ENCODE assay signal across 8 mouse cellular contexts in genomic region chr1:171503592-171504291, GRCm38 (mm10). TPM values are rescaled to one million over a fixed set of nuclear protein-coding genes. Genes with fewer than 3 reads are reported as not detected.
DNase-seq lines count a peak whose midpoint lies in the region; ATAC-seq and TF ChIP-seq lines count a peak whose summit lies in the region.

No protein-coding gene starts in this region.

- peaks cover 8% of the 10 kb centered on the region for H3K9me3 ChIP-seq in CH12.LX (replicated peaks; ENCODE audit: low read length)
- H3K9me3 ChIP-seq in forebrain, embryonic 10.5 days: no peaks in the 10 kb centered on the region
- H3K9me3 ChIP-seq in lung, postnatal 0 days (ENCODE audit: low read length): no peaks in the 10 kb centered on the region

- H3K27me3 ChIP-seq in CH12.LX (replicated peaks): no peaks in the 10 kb centered on the region
- H3K27me3 ChIP-seq in forebrain, embryonic 10.5 days (ENCODE audit: poor library complexity, severe bottlenecking): no peaks in the 10 kb centered on the region
- no peaks in the 10 kb centered on the region for H3K27me3 ChIP-seq in lung, postnatal 0 days (replicated peaks; ENCODE audit: insufficient read depth, low read length)
- no peaks in the 10 kb centered on the region for H3K27me3 ChIP-seq in thymus, adult 2 months (ENCODE audit: control insufficient read depth, insufficient read depth, low read length)

- peaks cover 0 to 2% of the 10 kb centered on the region in 2 experiments for H3K36me3 ChIP-seq in CH12.LX (replicated peaks in 1 of 2; ENCODE audit: control insufficient read depth in 1 of 2, insufficient read depth in 1 of 2, low read length in 1 of 2)
- H3K36me3 ChIP-seq in forebrain, embryonic 10.5 days (replicated peaks): no peaks in the 10 kb centered on the region
- no peaks in the 10 kb centered on the region for H3K36me3 ChIP-seq in lung, postnatal 0 days (ENCODE audit: insufficient read depth, low read length)
- H3K36me3 ChIP-seq in thymus, adult 2 months (ENCODE audit: control insufficient read depth, insufficient read depth, low read length): no peaks in the 10 kb centered on the region

- no peak for TF ChIP-seq EP300 in CH12.LX (IDR thresholded peaks at IDR 0.05; ENCODE audit: low read length)
- TF ChIP-seq EP300 in lung, postnatal 0 days (IDR thresholded peaks at IDR 0.05): no peak

- dilution Hi-C loops in CH12.LX (cut with MboI; ENCODE audit: extremely low pct_ligation_motif_present, extremely low pct_unique_long_range_greater_than_20kb, low sequenced_read_pairs): no loop called here

- no peak; the same call in 1 of the 2 replicates for TF ChIP-seq POLR2A in CH12.LX (IDR thresholded peaks at IDR 0.05; ENCODE audit: low read depth, low read length)
- 0 out of 2 replicates have a peak, but pooled peaks have one; percentile 22 for TF ChIP-seq POLR2A in bone marrow macrophage, adult 2 months (IDR thresholded peaks at IDR 0.05; ENCODE audit: borderline replicate concordance, low read depth, low read length)
- TF ChIP-seq POLR2A in thymus, adult 2 months (IDR thresholded peaks at IDR 0.05; ENCODE audit: control insufficient read depth, extremely low read depth, insufficient read depth, low read length, poor library complexity): no peak

- TF ChIP-seq RAD21 in CH12.LX (IDR thresholded peaks at IDR 0.05; ENCODE audit: low read depth, low read length): no peak

- under 1% methylated on average over 53 of the region's 53 CpGs for WGBS in forebrain, embryonic 10.5 days
- WGBS in lung, postnatal 0 days: under 1% methylated on average over 53 of the region's 53 CpGs
- WGBS in thymus, adult 2 months: 3% methylated on average over 53 of the region's 53 CpGs

- peak; percentile 74 for DNase-seq in CH12.LX (ENCODE audit: extremely low read depth)
- DNase-seq in forebrain, embryonic 10.5 days (ENCODE audit: extremely low spot score, low spot score): peak; percentile 67
- DNase-seq in heart, postnatal 14 days: peak; percentile 58 to 68
- peak; percentile 67 to 68 for DNase-seq in layer of hippocampus, postnatal 10 days (ENCODE audit: low spot score in 2 of 2)
- peak; percentile 65 for DNase-seq in lung, postnatal 0 days (ENCODE audit: low spot score)
- DNase-seq in ovary, postnatal 10 days (ENCODE audit: low spot score): peak; percentile 71
- DNase-seq in thymus, adult 2 months: peak; percentile 69

- H3K4me3 ChIP-seq in CH12.LX (replicated peaks in 1 of 3; ENCODE audit: low read depth in 2 of 3, low read length in 2 of 3, poor library complexity in 1 of 3): peak overlapping the region; percentile 67 to 78 (median 72)
- peak overlapping the region; percentile 64 for H3K4me3 ChIP-seq in bone marrow macrophage, adult 2 months (ENCODE audit: insufficient read depth, low read length)
- peak overlapping the region; percentile 69 for H3K4me3 ChIP-seq in forebrain, embryonic 10.5 days
- H3K4me3 ChIP-seq in lung, postnatal 0 days (ENCODE audit: low read depth, low read length): peak overlapping the region; percentile 57
- peak overlapping the region; percentile 65 for H3K4me3 ChIP-seq in thymus, adult 2 months (ENCODE audit: control insufficient read depth, insufficient read depth, low read length)

- ATAC-seq in lung, postnatal 0 days: peak; percentile 65

- peak overlapping the region; percentile 59 for H3K9ac ChIP-seq in CH12.LX (ENCODE audit: insufficient read depth, low read depth)
- H3K9ac ChIP-seq in lung, postnatal 0 days (replicated peaks; ENCODE audit: low read depth): peak overlapping the region; percentile 86

- TF ChIP-seq CTCF in CH12.LX (conservative IDR thresholded peaks at IDR 0.05 in 1 of 2, IDR thresholded peaks at IDR 0.05 in 1 of 2; ENCODE audit: low read depth in 2 of 2, low read length in 2 of 2): no peak
- no peak for TF ChIP-seq CTCF in bone marrow macrophage, adult 2 months (IDR thresholded peaks at IDR 0.05; ENCODE audit: low read depth, low read length)
- TF ChIP-seq CTCF in lung, postnatal 0 days (IDR thresholded peaks at IDR 0.05): no peak; the same call in 1 of the 2 replicates
- TF ChIP-seq CTCF in thymus, adult 2 months (IDR thresholded peaks at IDR 0.05; ENCODE audit: borderline replicate concordance, control insufficient read depth, extremely low read depth, insufficient read depth, low read length, poor library complexity): no peak; the same call in 1 of the 2 replicates

- peaks cover 0 to 28% of the 10 kb centered on the region in 2 experiments; a peak in 2 of 4 replicates for H3K4me1 ChIP-seq in CH12.LX (ENCODE audit: control insufficient read depth in 1 of 2, insufficient read depth in 2 of 2)
- peaks cover 17% of the 10 kb centered on the region for H3K4me1 ChIP-seq in bone marrow macrophage, adult 2 months (ENCODE audit: control insufficient read depth, insufficient read depth, low read length)
- H3K4me1 ChIP-seq in forebrain, embryonic 10.5 days: peaks cover 20% of the 10 kb centered on the region
- H3K4me1 ChIP-seq in lung, postnatal 0 days (ENCODE audit: insufficient read depth, low read depth, low read length): no peaks in the 10 kb centered on the region
- H3K4me1 ChIP-seq in thymus, adult 2 months (replicated peaks; ENCODE audit: control insufficient read depth, insufficient read depth, low read length): peaks cover 3% of the 10 kb centered on the region; the same call in 1 of the 2 replicates

- peak overlapping the region; percentile 11 for H3K4me2 ChIP-seq in CH12.LX (ENCODE audit: insufficient read depth, low read depth, poor library complexity, severe bottlenecking)
- peak overlapping the region; percentile 81 for H3K4me2 ChIP-seq in lung, postnatal 0 days (replicated peaks; ENCODE audit: low read depth, low read length)

- 0 out of 2 replicates have a peak, but pooled peaks cover 3% of the 10 kb centered on the region for H3K79me2 ChIP-seq in CH12.LX (replicated peaks; ENCODE audit: control insufficient read depth, extremely low read depth, insufficient read depth, poor library complexity, severe bottlenecking)

- in situ Hi-C loops in CH12.LX (cut with MboI; ENCODE audit: low pct_ligation_motif_present, low pct_unique_long_range_greater_than_20kb, low sequenced_read_pairs): loop anchor here (5.0 kb wide), 1 partner anchor 64 kb away; no protein-coding TSS in a partner anchor

- peak overlapping the region; percentile 82 for H3K27ac ChIP-seq in CH12.LX (ENCODE audit: insufficient read depth, low read depth)
- H3K27ac ChIP-seq in bone marrow macrophage, adult 2 months (ENCODE audit: insufficient read depth, low read depth, low read length): peak overlapping the region; percentile 93
- H3K27ac ChIP-seq in forebrain, embryonic 10.5 days: peak overlapping the region; percentile 93
- H3K27ac ChIP-seq in lung, postnatal 0 days (ENCODE audit: low read length): peak overlapping the region; percentile 94
- peak overlapping the region; percentile 84 for H3K27ac ChIP-seq in thymus, adult 2 months (ENCODE audit: control insufficient read depth, insufficient read depth, low read length)

- intact Hi-C loops in heart, postnatal 14 days (cut with DNase I): loop anchor here (1.0 to 10.0 kb wide), 3 partner anchors 64 to 399 kb away; no protein-coding TSS in a partner anchor

TF ChIP-seq in CH12.LX, 34 proteins besides CTCF, POLR2A, EP300 and RAD21 (continues in another document):
- TF ChIP-seq ZNF384 (IDR thresholded peaks at IDR 0.05; ENCODE audit: low read depth, low read length) (peak; percentile 32; the same call in 1 of the 2 replicates), ZC3H11A (IDR thresholded peaks at IDR 0.05; ENCODE audit: low read depth, low read length) (no peak), TCF12 (IDR thresholded peaks at IDR 0.05; ENCODE audit: low read depth, low read length) (0 out of 2 replicates have a peak, but pooled peaks have one; percentile 12), SIN3A (IDR thresholded peaks at IDR 0.05; ENCODE audit: low read length) (peak; percentile 70), BHLHE40 (IDR thresholded peaks at IDR 0.05; ENCODE audit: low read depth, low read length) (peak; percentile 48; the same call in 1 of the 2 replicates), NELFE (IDR thresholded peaks at IDR 0.05; ENCODE audit: low read depth, low read length) (peak; percentile 63), CHD2 (IDR thresholded peaks at IDR 0.05; ENCODE audit: low read length) (peak; percentile 50; the same call in 1 of the 2 replicates), MEF2A (IDR thresholded peaks at IDR 0.05; ENCODE audit: borderline replicate concordance, low read depth, low read length) (0 out of 2 replicates have a peak, but pooled peaks have one; percentile 15)

RNA-seq across cellular contexts. Expression of gene Alyref2, which starts 0.5 kb away (rescaled TPM):
- 5.4 and 5.9 TPM in 2 replicates for total RNA-seq in CH12.LX (2012; rRNA removed)
- total RNA-seq in CH12.LX (2014; rRNA removed): 4.2 and 4.6 TPM in 2 replicates
- 4.9 and 5.3 TPM in 2 replicates for polyA plus RNA-seq in CH12.LX (2012; ENCODE audit: insufficient read length, low read depth)
- polyA plus RNA-seq in bone marrow macrophage, adult 2 months (2012; ENCODE audit: insufficient read depth, insufficient read length, missing spikeins): 6.2 and 11.1 TPM in 2 replicates
- 8.0 and 8.5 TPM in 2 replicates for polyA plus RNA-seq in forebrain, embryonic 10.5 days (2016; fragmentation: Nextera tagmentation; extraction: Ambion mirVana)
- total RNA-seq in heart, postnatal 14 days (2021): 1 to 10 TPM; 2.8 to 3.2 TPM
- total RNA-seq in layer of hippocampus, postnatal 10 days (2021): 1 to 10 TPM; 8.5 to 9.0 TPM
- 13.7 and 14.8 TPM in 2 replicates for polyA plus RNA-seq in lung, postnatal 0 days (2015; fragmentation: Nextera tagmentation; extraction: Ambion mirVana)
- 5.8 and 6.6 TPM in 2 replicates for polyA plus RNA-seq in thymus, adult 2 months (2012; rRNA removed)

RNA-seq across cellular contexts. Expression of gene Itln1, which starts 31.4 kb away (rescaled TPM):
- total RNA-seq in CH12.LX (2012; rRNA removed) (not detected in 2 replicates), CH12.LX (2014; rRNA removed) (not detected in 2 replicates)
- polyA plus RNA-seq in CH12.LX (2012; ENCODE audit: insufficient read length, low read depth): not detected in 2 replicates
- polyA plus RNA-seq in bone marrow macrophage, adult 2 months (2012; ENCODE audit: insufficient read depth, insufficient read length, missing spikeins): not detected in 2 replicates
- polyA plus RNA-seq in forebrain, embryonic 10.5 days (2016; fragmentation: Nextera tagmentation; extraction: Ambion mirVana): not detected in 2 replicates
- not detected for total RNA-seq in heart, postnatal 14 days (2021)
- total RNA-seq in layer of hippocampus, postnatal 10 days (2021): not detected
- not detected in 2 replicates for polyA plus RNA-seq in lung, postnatal 0 days (2015; fragmentation: Nextera tagmentation; extraction: Ambion mirVana)
- 1.9 and 2.5 TPM in 2 replicates for polyA plus RNA-seq in thymus, adult 2 months (2012; rRNA removed)

RNA-seq across cellular contexts. Expression of gene Cd244a, which starts 55.3 kb away (rescaled TPM):
- 0.21 and 0.34 TPM in 2 replicates for total RNA-seq in CH12.LX (2012; rRNA removed)
- total RNA-seq in CH12.LX (2014; rRNA removed): 0.45 and 0.64 TPM in 2 replicates
- polyA plus RNA-seq in CH12.LX (2012; ENCODE audit: insufficient read length, low read depth): 0.41 and 0.74 TPM in 2 replicates
- polyA plus RNA-seq in bone marrow macrophage, adult 2 months (2012; ENCODE audit: insufficient read depth, insufficient read length, missing spikeins): 1.3 and 2.4 TPM in 2 replicates
- polyA plus RNA-seq in forebrain, embryonic 10.5 days (2016; fragmentation: Nextera tagmentation; extraction: Ambion mirVana): not detected in 2 replicates
- total RNA-seq in heart, postnatal 14 days (2021): under 1 TPM; 0.38 to 0.41 TPM
- total RNA-seq in layer of hippocampus, postnatal 10 days (2021): not detected
- polyA plus RNA-seq in lung, postnatal 0 days (2015; fragmentation: Nextera tagmentation; extraction: Ambion mirVana): 1.7 and 1.8 TPM in 2 replicates
- polyA plus RNA-seq in thymus, adult 2 months (2012; rRNA removed): 1.8 and 1.9 TPM in 2 replicates

Comparison
In these comparisons a context has a peak if more than half of its experiments do, and no peak if none do; other contexts are left out.
1. Peak in every context shown above with its lines: DNase-seq, ATAC-seq, H3K4me3 ChIP-seq and H3K27ac ChIP-seq.